Mouse (Mus musculus) kidney, postnatal 36 days (tissue): ENCODE data around the gene Larp4b.

Experiments
- DNase-seq, 2 experiments: peaks; one replicate each; pipeline ENCODE4 v3.0.0; 2021 to 2022; ENCODE audit warnings: mixed read lengths in 2 of 2

Larp4b gene

GRCm38 (mm10) chr13:9125193-9125592 lies 31.5 kb downstream of the Larp4b start:
- no peak for DNase-seq

DNA sequence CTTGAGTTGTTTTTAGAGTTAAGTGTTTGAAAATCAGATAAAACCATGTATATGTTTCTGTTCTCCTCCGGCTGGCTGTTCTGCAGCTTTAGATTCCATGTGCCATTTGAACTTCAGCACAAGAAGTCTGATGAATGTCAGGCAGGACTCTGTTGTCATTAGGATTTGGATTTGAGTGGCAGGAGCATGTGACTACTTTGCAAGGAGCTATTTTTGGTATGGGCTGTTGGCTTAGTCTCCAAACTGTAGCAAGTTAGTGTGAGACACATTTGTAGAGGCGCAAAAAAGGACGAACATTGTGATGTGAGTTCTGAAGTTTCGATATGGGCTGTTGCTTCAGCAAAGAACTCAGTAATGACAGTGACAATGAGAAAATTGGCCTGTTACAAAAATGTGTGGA lies 34.0 kb downstream of the Larp4b start:
- no peak for DNase-seq

- DNase-seq = peak; percentile 40 to 57
These were observed 35.1 kb downstream of the Larp4b start for GRCm38 (mm10) chr13:9128707-9129314.

DNA sequence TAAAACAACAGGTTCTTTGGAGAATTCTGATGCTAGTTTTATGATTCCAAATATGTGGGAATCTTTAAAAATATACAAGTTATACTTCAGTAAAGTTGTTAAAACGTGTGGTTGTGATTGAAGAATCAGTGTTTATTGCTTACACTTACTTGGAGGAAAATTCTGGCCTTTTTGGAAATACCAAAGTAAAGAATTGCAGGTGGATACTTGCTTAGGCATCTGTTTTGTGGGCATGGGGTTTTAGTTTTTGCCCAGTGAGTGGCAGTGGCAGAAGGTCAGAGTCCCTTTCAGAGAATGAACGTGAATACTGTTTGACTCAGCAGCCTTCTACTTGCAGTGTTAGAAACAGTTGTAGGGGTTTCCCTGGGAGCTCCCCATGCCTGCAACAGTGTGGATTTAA lies 40.7 kb downstream of the Larp4b start:
- DNase-seq = peak in 1 of 2 experiments; percentile 23

GRCm38 (mm10) chr13:9136088-9136487 lies 42.4 kb downstream of the Larp4b start:
- no peak for DNase-seq

DNA sequence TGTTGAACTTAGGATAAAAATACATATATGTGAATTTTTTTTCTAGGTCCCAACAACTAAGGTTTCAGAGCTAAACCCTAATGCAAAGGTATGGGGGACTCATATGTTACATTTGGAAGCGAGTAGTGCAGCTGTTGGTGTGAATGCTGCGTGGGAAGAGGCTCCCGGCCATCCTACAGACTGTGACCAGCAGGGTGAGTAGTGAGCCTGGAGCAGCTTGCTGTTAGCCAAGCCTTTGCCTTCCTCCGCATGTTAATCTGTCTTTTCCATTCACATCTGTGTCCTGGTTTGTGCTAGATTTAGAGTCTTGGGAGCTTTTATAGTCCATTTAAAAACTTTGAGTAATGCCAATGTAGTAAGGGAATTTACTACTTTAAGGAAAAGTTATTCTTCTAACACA lies 43.1 kb downstream of the Larp4b start:
- peak in 1 of 2 experiments; percentile 26 for DNase-seq

- DNase-seq = no peak
These were observed 45.8 kb downstream of the Larp4b start for GRCm38 (mm10) chr13:9139466-9139991.

GRCm38 (mm10) chr13:9140204-9140603 lies 46.5 kb downstream of the Larp4b start:
- peak in 1 of 2 experiments; percentile 18 for DNase-seq

- DNase-seq = no peak
These were observed 48.7 kb downstream of the Larp4b start for GRCm38 (mm10) chr13:9142371-9142770.

DNA sequence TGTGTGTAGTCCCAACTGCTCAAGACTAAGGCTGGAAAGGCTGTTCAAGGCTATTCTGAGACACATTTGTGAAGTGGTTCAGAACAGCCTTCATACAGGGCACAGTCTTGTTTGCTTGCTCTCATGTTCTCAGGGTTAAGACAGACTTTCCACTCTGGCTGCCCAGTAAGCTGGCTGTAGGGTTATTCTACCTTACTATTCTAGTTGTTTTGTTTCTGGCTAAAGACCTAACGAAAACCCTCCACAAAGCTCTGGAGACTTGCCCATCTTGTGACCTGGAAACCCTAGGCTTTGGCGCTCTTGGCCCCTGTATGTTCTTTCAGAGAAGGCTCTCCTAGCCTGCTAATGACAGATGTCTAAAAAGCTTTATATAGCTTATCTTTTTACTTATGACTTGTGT lies 55.1 kb downstream of the Larp4b start:
- DNase-seq = no peak

DNA sequence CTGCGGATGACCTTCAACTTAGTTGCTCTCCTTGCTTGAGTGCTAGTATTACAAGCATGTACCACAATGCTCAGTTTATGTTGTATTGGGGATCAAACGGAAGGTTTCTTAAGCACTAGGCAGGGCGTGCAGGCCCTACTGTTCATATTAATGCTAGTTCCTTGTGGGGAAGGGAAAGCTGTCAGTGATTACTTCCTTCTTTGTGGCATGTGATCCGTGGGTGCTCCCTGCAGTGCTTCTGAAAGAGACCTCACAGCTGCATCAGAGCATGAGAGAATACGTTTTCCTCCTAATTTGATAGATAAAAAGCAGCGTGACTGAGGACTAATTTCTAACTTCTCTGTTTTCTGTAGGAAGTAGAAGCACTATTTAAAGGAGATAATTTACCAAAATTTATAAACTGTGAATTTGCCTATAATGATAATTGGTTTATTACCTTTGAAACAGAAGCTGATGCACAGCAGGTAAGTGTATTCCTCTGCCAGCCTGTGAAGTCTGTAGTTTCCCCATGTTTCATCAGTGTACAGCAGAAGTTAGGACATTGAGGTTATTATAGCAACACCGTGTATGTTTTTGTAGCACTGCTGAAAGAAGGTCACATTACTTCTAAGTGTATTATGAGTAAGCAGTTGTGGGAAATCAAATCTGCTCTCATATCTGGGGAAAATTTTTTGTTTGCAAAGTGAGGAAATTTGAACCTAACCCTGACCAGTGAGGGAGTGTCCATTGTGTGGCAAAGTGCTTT lies 56.0 kb downstream of the Larp4b start:
- DNase-seq = no peak

DNA sequence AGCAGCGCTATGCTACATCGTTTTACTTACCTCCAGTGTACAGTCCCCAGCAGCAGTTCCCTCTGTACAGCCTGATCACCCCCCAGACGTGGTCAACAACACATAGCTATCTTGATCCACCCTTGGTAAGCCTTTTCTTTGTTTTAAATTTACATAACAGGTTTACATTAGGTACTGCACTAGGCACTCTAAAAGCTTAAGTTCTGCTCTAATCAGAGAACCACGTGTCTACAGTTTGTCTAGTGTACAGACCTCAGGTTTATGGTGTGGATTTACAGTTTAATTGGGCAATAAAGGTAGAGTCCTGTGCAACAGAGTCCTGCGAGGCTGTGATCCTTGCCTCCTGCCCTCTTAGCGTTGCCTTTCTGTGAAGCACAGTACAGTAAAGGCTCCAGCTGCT lies 57.4 kb downstream of the Larp4b start:
- DNase-seq = no peak

DNA sequence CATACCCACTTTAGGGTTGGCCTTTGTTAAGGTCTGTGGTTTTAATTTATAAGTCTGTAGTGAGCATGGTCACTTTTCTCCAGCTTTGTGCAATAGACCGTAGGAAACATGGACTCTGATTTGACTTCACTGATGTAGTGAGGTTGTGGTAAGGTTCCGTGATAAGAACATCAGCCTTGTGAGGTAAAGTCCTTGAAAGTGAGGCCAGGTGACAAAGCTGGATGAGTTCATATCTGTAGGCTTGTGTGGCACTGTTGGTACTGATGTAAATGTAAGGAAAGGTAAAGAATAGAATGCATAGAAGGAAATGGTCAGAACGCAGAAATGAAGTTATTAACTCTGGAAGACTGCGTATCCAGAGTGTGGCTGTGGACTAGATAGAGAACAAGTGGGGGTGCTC lies 57.9 kb downstream of the Larp4b start:
- no peak for DNase-seq

- DNase-seq = peak; percentile 33 to 69
These were observed 58.6 kb downstream of the Larp4b start for GRCm38 (mm10) chr13:9152267-9152666.

DNA sequence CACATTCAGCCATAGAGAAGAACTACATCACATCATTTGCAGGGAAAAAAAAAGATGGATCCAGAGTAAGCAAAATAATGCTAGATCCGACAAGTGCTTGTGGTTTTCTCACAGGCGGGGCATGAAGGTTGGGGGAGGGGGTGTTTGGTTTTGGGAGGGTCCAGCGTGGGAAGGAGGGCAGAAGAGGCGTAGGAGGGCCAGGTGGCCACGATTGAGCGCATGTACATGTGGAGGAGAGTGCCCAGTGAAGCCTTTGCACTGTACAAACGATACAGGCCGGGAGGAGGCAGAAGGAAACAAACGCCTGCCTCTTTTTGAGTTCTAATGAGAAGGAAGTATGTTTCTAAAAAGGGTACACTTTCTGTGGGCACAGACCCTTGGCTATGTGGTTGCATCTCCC lies 60.1 kb downstream of the Larp4b start:
- DNase-seq = no peak

GRCm38 (mm10) chr13:9159282-9159681 lies 65.6 kb downstream of the Larp4b start:
- DNase-seq = no peak

DNA sequence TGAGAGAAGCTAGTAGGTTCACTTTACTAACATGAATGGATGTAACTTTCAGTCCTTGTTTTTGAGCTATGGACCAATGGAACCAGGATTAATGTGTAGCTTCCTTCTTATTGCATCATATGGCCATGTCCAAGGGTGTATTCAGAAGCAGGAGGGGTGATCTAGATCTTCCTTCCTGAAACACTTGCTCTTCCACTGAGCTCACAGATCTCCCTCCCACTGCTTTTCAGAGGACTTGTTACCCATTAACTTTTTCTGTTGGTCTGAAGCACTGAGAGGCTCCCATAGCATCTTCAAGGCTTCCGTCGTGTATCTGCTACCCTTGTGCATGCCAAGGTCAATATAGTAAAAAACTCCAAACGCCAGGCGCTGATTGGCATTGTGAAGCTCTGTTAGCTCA lies 69.2 kb downstream of the Larp4b start:
- DNase-seq = no peak

DNA sequence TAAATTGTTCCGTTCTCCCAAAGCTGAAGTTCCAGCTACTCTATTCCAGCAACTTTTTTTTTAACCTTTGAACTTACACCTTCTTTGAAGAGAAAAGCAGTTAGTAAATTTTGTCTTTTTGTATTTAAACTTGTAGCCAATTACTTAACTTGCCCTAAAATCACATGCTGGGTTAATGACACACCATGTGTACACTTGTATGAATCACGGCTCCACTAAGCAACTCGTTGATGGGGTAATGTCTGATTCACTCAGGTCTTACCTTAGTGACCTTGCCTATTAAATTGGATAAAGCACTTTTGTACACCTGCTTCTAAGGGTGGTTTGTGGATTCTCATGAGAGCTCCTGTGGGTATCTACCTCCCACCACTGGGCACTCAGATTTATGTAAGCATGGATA lies 74.2 kb downstream of the Larp4b start:
- no peak for DNase-seq

DNA sequence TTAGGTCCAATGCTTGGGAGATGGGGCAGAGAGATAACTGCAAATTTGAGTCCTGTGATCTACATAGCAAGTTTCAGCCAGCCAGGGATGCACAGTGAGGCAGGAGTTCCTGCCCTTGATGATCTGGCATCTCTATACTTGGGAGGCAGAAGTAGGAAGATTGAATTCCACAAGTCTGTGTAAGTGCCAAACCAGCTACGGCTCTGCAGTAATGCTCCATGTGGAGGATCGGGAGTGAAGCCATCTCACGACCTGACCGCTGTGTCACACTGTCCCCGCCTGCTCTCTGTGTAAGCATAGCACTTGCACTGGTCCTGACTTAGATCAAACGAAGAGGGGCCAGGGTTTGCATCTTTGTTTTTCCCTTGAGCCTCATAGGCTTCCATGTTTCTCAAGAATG lies 75.9 kb downstream of the Larp4b start:
- no peak for DNase-seq

DNA sequence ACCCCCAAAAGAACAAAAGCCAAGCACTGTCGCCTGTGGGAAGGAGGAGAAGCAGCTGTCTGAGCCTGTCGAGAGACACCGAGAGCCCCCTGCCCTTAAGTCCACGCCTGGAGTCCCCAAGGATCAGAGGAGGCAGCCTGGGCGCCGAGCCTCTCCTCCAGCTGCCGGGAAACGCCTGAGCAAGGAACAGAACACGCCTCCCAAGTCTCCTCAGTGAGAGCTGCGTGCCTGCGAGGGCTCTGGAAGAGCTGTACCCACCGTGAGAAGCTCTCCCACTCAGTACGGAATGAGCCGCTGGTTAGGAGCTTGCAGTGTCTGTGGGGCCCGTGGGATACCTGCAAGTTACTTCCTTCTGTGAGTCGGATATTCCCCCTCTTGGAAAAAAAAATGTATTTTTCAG lies 77.0 kb downstream of the Larp4b start:
- DNase-seq = no peak

DNA sequence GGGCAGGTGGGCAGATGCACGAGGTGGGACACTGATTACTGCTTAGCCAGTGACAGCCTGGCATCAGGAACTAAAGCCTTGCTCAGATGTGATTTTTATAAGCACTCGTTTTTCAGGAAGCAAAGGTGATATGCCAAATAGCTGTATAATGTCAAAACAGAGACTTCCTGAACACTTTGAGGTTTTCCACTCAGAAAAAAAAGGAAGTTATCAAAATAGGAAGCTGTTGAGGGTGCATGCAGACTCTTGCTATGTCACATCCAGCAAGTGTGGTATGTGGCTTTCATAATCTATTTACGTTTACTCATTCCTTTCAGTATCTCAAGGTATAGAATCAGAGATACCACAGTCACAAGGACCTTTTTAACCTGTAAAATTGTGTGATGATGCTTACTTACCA lies 79.7 kb downstream of the Larp4b start:
- no peak for DNase-seq

- peak in 1 of 2 experiments; percentile 29 for DNase-seq
These were observed 81.5 kb downstream of the Larp4b start for GRCm38 (mm10) chr13:9175171-9175570.

DNA sequence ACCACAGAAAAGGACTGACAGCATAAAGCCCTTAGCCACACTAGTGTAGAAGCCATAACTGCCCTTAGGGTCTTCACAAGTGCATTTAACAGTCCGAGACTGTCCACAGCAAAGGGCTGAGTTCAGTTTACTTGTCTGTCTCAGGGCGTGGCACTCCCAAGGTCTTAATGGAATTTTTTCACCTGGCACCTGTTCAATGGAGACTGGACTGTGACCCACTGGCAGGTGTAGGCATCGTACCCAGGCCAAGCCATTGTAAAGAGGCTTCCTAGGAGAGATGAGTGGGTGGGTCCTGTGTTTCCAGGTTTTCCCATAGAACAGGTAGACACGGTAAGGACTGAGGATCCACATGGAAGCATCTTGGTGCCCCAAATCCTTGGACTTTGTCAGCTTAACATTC lies 84.6 kb downstream of the Larp4b start:
- DNase-seq = peak; percentile 42 to 43

GRCm38 (mm10) chr13:9178718-9179117 lies 85.0 kb downstream of the Larp4b start:
- no peak for DNase-seq
